13 mouse cellular contexts compared by ENCODE assay signal in genomic region chr9:86858101-86858500, GRCm38 (mm10). TPM values are rescaled to one million over a fixed set of nuclear protein-coding genes. Genes with fewer than 3 reads are reported as not detected.
"Had no signal": no experiment of that assay in that cellular context is flagged by ENCODE, and none has a peak within 500 bp of the region (broad histone marks: within the 10 kb centered on the region; RNA-seq: fewer than 3 reads in every experiment).

No protein-coding gene starts in this region.

- H3K27ac ChIP-seq: kidney, postnatal 0 days; limb, embryonic 15.5 days; liver, embryonic 12.5 days; lung, embryonic 15.5 days; macrophage; midbrain, embryonic 13.5 days had no signal

- H3K4me3 ChIP-seq: limb, embryonic 15.5 days; liver, embryonic 12.5 days; lung, embryonic 15.5 days; megakaryocyte, embryonic 14.5 days; midbrain, embryonic 13.5 days had no signal

- H3K4me1 ChIP-seq: limb, embryonic 15.5 days; liver, embryonic 12.5 days; lung, embryonic 15.5 days; megakaryocyte, embryonic 14.5 days; midbrain, embryonic 13.5 days had no signal

- DNase-seq: kidney, adult 8-10 months; kidney, postnatal 36 days; lung, postnatal 14 days; spleen, adult 18-20 months; thymus, adult 2 months; thymus, postnatal 25 days had no signal

RNA-seq across cellular contexts. Expression of gene Snap91, which starts 22.4 kb away (rescaled TPM):
- polyA plus RNA-seq: macrophage had no signal
